Mouse (Mus musculus): ENCODE results near the gene Degs1. TPM values are rescaled to one million over a fixed set of nuclear protein-coding genes. Genes with fewer than 3 reads are reported as not detected.

Degs1 gene
- polyA plus RNA-seq, 1 experiment from 2014 or later, result 250 TPM

GRCm38 (mm10) chr1:182226261-182226660 lies 56.3 kb downstream of the Degs1 start:
- no peak for DNase-seq (ENCODE audit: low read depth, low spot score)
- TF ChIP-seq CTCF (IDR thresholded peaks at IDR 0.05), result no peak
- no peaks in the 10 kb centered on the region for H3K27me3 ChIP-seq
- in situ Hi-C loops (cut with MboI; ENCODE audit: low pct_unique_long_range_greater_than_20kb), result no loop called here
- no peak for ATAC-seq
- CTCF ChIA-PET, result no interaction called here
- POLR2A ChIA-PET, result no interaction called here

Other genes starting within 250 kb of the Degs1 start
- 81.7 TPM for gene Srp9, start 158.1 kb downstream of the Degs1 start, polyA plus RNA-seq (2021)
- gene Vmn1r1, start 118.3 kb downstream of the Degs1 start, polyA plus RNA-seq (2021), result not detected
- gene Fbxo28, start 58.8 kb upstream of the Degs1 start, polyA plus RNA-seq (2021), result 34.7 TPM
- gene Trp53bp2, start 126.4 kb upstream of the Degs1 start, polyA plus RNA-seq (2021), result 35.4 TPM
- gene Capn2, start 234.8 kb upstream of the Degs1 start, polyA plus RNA-seq (2021), result 281 TPM

All from Patski (cell line).